Mouse (Mus musculus) myocyte (in vitro differentiated cells): Measurements from ENCODE around the gene Gm17324.
"Not testable (repeated sequence)": the region's sequence is repeated elsewhere in the genome, so short reads cannot be mapped to it uniquely, and the experiment has no call there.

Experiments
- CEBPB ChIP-seq: IDR thresholded peaks from 2 replicates; pipeline ENCODE4 v1.6.1; 2011; ENCODE audit warnings: mild to moderate bottlenecking, moderate library complexity; ENCODE audit not compliant: poor library complexity, insufficient read depth, severe bottlenecking
- E2F4 ChIP-seq: IDR thresholded peaks from one replicate; pipeline ENCODE4 v1.6.1; 2011; ENCODE audit warnings: mild to moderate bottlenecking, control low read depth, moderate library complexity; ENCODE audit not compliant: insufficient read depth
- MAX ChIP-seq: IDR thresholded peaks from one replicate; pipeline ENCODE4 v1.6.1; 2011; ENCODE audit warnings: low read depth, mild to moderate bottlenecking, control low read depth
- POLR2A ChIP-seq: IDR thresholded peaks from one replicate; pipeline ENCODE4 v1.6.1; 2011; ENCODE audit warnings: low read depth, mild to moderate bottlenecking, control low read depth, moderate library complexity; ENCODE audit not compliant: insufficient read length
- POLR2AphosphoS2 ChIP-seq: IDR thresholded peaks from one replicate; pipeline ENCODE4 v1.6.1; 2011; ENCODE audit warnings: low read depth, control low read depth; ENCODE audit not compliant: insufficient read length
- SRF ChIP-seq: IDR thresholded peaks from one replicate; pipeline ENCODE4 v1.6.1; 2011; ENCODE audit warnings: low read depth; ENCODE audit not compliant: control insufficient read depth, insufficient read length
- TCF12 ChIP-seq: IDR thresholded peaks from one replicate; pipeline ENCODE4 v1.6.1; 2011; ENCODE audit warnings: mild to moderate bottlenecking, control low read depth; ENCODE audit not compliant: poor library complexity, insufficient read depth, severe bottlenecking

- TF ChIP-seq CEBPB, POLR2A, E2F4, TCF12, POLR2AphosphoS2, SRF, MAX: not testable (repeated sequence)
Measured at GRCm38 (mm10) chr9:78480227-78480626, 31.6 kb upstream of the Gm17324 start.
